Mouse (Mus musculus) left cerebral cortex, postnatal 14 days (tissue): Measurements from ENCODE around the gene Ndufc2. TPM values are rescaled to one million over a fixed set of nuclear protein-coding genes. Genes with fewer than 3 reads are reported as not detected.

ENCODE experiments used
- DNase-seq, 2 experiments: peaks; one replicate each; pipeline ENCODE4 v3.0.0; 2021 to 2022; ENCODE audit warnings: low spot score in 2 of 2, mixed read lengths in 1 of 2
- intact Hi-C: fragments of 180-260 bp; cut with DNase I; formaldehyde crosslinking; loops from one replicate; pipeline ENCODE4 v1.15.1; 2025
- total RNA-seq, 2 experiments: library from RNA; stranded (reverse); gene quantifications; 2 replicates each; pipeline ENCODE4 v1.2.3; 2021

Ndufc2 gene
- total RNA-seq, 2 experiments from 2014 or later = 242 to 265 TPM

DNA sequence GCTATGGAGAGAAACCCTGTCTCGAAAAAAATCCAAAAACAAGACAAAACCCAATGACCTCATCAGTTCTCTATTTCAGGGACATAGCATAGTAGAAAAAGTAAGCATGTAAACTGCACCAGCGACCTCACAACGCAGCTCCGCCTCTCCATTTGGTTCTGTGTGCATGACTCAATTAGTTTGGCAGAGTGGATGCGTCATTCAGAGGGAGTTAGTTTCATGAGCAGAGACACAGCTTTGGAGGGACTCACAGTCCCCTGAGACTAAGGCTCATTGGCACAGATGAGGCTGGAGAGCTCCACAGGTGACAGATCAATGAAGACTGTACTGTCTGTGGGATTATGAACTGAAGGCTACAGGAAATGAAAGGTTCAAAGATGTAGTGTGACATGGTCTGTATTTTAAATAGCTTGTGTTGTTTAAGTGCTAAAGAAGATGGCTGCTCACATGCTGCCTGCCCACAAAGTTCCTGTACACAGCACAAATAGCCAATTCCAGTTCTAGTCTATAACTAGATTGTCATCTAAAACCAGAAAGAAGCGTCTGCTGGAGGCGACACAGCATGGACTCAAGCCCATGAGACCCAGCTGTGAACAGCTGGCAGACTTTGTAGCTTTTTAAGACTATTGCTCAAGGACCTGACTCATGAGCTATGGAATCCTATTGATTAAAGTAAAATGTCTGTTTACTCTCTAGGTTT is 13.5 kb upstream of the Ndufc2 start:
- no peak for DNase-seq
- intact Hi-C loops = loop anchor here (2.0 kb wide), 1 partner anchor 41 kb away; no protein-coding TSS in a partner anchor

DNA sequence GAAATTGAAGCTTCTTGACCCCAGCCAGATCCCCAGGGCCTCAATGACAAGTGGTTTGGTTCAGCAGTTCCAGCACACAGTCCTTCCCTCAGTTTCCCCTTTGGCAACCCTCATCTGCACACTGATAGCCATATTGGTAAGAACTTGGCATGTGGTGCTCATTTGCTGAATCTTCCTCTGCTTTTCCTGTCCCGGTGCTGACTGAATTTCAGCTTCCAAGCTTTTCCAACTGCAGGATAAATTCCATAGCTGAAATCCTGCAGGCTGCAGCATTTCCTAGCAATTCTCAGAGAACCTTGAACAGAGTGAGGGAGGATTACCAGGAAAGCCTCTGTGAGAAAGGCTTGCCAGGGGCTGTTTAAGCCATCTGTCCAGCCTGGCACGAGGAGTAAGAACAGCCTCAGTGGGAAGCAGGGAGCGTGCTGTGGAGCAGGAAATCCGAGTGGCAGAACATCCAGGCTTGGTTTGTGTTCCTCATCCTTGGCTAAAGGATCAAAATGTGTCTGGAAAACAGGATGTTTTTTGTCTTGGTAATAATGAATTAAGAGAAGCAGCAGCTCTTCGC is 12.9 kb upstream of the Ndufc2 start:
- DNase-seq = peak; percentile 81 to 87
- intact Hi-C loops = loop anchor here (2.0 kb wide), 1 partner anchor 42 kb away; no protein-coding TSS in a partner anchor

DNA sequence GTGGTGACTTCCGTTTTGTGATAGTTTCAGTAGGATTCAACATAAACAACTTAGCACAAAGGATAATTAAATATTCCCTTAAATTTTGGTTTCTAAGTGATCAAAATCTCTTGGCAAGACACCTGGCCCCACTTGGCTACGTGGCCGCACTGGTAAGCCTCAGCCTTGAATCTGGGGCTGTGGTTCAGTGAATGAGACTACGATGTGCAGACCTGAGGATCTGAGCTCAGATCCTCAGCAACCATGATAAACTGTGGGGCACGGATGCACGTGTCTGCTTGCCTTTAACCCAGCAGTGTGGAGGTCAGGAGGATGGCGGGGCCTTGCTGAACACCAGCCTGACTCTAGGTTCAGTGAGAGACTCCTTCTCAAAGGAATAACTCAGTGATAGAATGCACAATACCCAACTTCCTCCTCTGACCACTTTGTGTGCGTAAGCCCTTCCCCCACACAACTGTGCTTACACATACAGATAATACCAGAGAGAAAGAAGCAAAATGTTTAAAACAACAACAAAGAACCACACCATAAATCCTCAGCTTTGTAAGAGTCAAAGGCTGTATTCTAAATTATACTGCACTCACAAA is 12.1 kb upstream of the Ndufc2 start:
- no peak for DNase-seq
- intact Hi-C loops = loop anchor here (2.0 kb wide), 1 partner anchor 43 kb away; no protein-coding TSS in a partner anchor

DNA sequence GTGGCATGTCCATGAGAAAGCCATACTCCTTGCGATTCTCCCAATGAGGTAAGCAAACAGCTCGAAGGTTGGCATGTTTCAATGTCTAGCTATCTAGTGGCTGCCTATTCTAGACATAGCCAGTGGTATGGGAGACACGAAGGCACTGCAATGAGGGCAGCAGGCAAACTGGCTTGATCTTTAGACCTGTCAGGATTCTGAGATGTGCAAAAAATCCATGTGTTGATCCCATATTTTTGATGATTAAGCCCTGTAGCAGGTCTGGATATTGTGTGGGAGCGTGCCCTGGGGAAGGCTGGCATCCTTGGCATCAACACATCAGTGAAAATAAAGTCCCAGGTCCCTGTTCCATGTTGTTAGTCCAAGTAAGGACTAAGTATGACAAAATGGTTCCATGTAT is 11.3 kb upstream of the Ndufc2 start:
- no peak for DNase-seq
- intact Hi-C loops = no loop called here

DNA sequence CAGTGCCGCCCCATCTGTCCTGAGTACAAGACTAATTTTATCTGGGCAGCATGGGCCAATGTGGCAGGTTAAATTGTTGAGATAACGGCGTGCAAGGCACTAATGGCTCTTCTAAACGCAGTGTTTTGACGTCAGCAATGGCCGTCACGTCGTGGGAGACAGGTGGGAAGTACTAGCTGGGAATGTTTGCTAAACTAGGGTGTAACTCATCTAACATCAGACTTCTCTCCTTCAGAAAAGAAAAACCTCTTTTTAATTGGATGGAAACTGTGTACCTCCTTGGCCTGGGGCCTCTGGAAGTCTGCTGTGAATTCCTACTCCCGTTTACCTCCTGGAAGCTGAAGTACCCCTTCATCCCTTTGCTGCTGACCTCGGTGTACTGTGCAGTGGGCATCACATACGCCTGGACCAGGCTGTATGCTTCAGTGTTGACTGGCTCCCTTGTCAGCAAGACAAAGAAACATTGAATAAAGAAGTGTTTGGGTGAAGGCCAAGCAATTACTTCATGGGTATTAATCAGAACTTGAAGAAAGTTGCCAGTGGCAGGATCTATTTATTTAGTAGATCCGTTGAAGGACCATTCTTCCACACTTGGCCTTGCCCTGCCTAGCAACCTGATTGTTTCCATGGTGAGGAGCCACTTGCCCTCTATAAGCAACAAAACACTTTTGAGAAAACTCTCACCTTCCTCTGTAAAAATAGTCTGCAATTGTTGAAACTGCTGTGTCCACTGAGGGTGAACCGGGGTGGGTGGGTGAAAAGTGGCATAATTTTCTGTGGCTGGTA is 8.3 kb upstream of the Ndufc2 start:
- intact Hi-C loops = no loop called here
- no peak for DNase-seq

DNA sequence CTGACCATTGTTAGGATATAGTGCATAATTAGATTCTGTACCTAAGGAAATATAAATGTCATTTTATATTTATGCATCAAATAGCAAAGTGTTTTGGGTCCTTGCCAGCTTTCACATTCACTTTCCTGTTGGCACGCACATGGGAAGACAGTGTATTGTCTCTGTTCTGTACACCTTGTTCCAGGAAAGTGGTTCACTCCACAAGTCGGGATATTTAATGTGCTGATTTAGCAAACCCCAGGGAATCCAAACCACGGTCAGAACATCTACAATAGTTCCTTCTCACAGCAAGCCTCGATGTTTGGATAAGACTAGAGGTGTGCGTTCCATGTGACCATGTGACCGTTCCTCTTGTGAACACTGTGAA is 7.7 kb upstream of the Ndufc2 start:
- intact Hi-C loops = no loop called here
- no peak for DNase-seq

DNA sequence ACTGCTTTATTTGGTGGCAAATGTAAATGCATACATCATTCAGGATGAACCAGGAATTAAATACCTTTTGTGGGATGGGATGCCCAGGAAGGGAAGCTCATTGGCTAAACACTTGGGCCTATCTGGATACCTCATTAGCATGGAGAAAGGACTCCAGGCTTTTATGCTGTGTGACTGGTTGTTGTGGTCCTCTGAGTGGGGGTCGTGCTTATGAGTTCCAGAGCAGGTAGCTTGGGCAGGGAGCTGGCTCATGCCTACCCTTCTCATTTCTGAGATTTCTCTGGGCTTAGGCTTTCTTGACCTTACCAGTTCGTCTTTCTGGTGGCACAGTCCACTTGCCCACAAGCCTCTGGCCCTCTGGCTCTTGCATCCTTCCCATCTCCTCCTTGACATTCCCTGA is 5.4 kb upstream of the Ndufc2 start:
- DNase-seq = no peak
- intact Hi-C loops = no loop called here

DNA sequence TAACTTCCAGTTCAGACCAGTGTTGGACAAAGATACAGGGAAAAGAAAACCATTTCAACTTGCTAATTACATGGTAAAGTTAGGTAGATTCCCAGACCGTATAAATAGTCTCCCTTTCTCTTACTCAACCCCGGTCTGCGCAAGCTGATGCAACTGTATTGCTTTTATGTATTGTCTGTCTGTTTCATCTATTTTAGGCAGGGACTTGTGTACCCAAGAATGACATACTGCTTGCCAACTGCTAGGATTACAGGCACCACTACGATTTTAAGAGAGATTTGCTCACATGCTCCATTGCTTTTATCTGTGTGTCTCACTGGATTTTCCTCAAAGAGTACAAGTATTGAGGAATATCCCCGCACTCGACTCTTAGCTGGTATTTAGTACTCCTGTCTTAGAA is 860 bp upstream of the Ndufc2 start:
- no peak for DNase-seq
- intact Hi-C loops = no loop called here

DNA sequence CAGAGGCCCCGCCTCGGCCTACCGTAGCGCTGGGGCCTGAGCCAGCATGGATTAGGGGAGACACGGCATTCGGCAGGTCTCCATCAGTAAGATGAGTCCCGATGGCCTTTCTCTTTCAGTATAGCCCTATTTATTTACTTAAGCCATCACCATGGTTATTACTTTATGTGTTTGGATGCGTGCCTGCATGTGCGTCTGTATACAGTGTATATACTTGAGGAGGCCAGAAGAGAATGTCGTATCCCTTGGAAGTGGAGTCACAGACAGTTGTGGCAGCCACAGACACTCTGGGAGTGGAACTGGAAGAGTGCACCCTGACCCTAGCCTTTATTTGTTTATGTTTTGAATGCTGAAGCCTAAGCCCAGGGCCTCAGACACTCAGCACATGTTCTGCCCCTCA is 7.3 kb downstream of the Ndufc2 start:
- intact Hi-C loops = no loop called here
- DNase-seq = no peak

DNA sequence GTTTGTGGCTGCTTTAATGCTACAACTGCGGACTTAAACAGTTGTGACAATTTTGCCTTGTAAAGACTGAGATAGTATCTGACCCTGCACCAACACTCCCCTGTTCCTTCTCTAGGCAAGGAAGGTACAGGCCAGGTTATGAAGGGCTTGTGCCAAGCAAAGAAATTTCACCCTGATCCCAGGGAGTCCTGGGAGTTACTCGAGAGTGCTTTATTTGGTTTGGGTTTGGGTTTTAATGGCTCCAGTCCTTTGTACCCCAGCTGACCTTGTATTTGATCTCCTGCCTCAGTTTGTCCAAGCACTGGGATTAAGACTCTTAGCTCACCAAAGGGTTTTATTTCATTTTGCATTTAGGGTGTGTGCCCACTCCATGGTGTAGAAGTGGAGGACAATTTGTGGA is 11.3 kb downstream of the Ndufc2 start:
- no peak for DNase-seq
- intact Hi-C loops = no loop called here

DNA sequence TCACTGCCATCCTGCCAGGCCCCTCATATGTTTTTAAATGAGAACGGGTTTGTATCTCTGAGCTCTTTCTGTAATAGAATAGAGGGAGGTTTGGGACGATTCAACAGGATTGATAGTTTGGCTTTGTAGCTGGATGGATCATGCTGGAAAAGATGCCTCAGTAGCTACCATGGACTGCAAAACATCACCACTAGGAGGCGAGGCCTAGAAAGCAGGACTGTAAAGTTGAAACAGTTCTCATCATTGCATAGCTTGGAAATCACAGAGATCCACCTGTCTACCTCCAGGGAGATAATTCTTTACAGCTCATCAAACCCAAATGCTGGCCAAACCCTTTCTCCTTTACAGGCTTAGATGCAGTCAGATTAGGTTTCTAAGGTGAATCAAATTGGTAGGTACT is 11.8 kb downstream of the Ndufc2 start:
- intact Hi-C loops = no loop called here

DNA sequence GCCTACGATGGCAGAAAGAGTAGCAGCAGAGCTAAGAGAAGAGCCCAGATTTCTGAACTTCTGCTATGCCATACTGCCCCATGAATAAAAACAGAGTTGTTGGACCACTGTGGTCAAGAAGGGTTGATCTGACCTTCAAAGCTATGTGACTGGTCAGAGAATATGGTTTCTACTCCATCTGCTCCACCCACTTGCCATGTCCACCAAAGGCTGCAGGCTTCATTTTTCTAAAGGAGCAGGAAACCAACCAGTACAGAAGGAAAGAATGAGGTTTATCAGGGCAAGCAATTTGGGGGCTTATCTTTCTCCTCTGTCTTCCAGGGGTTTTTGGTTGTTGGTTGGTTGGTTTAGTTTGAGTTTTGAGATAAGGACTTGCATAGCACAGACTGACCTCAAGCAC is 14.2 kb downstream of the Ndufc2 start:
- intact Hi-C loops = no loop called here
- DNase-seq = no peak

More for the DNA sequence above, 11.8 kb downstream of the Ndufc2 start:
- no peak for DNase-seq

DNA sequence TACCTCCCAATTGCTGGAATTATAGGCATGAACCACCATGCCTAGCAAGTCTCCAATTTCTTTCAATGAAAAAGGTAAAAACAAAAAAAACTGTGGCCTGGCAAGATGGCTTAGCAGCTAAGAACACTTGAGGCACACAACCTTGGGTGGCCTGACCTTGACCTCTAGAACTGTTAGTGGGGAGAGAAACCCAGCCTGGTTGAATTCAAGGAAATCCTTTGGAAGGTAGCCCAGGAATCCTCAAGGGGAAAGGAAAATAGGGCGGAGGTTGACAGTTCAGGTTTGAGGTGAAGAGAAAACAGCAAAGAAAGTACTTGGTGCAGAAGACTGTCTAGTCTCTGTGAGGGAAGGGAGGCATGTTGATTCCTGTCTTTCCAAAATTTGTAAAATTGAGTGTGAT is 14.6 kb downstream of the Ndufc2 start:
- intact Hi-C loops = no loop called here
- DNase-seq = no peak

DNA sequence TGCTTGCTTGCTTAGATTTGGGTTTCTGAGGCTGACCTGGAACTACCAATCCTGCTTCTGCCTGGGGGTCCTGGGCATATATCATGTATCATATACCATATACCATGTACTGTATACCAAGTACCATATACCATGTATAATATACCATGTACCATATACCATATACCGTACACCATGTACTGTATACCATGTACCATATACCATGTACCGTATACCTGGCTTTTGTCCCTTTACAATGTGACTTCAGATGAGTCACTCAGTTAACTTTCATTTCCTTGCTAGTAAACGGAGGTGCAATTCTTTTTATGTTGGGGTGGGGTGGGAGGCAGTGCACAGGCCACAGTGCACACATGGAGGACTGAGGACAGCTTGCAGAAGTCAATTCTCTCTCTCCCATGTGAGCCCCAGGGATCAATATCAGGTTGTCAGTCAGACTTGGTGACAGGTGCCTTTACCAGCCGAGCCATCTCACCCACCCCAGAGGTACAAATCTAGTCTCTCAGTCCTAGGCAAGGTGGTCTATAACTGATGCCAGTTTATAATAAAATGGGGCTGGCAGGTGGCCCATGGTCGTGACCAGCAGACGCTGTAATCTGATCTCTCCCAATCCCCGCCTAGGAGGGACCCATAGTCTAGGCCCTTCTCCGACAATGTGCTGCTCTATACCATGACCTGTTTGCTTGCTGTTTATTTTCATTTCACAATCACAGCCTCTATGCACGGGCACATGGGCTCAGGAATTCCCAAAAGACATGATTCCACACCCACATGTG is 15.3 kb downstream of the Ndufc2 start:
- intact Hi-C loops = no loop called here
- no peak for DNase-seq

DNA sequence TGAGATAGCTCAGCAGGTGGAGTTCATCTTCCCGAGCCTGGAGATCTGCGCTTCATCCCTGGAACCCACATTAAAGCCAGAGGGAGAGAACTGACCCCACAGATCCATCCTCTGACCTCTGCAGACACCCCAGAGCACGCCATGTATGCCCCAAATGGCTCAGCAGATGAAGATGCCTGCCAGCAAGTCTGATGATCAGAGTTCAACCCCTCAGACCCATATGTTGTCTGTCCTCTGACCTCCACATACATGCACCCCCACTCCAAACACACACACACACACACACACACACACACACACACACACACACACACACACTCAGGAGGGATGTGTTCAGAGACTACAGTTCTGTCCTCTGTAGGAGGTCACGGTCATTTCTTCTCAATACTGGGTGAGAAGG is 16.7 kb downstream of the Ndufc2 start:
- intact Hi-C loops = no loop called here
- DNase-seq = no peak

DNA sequence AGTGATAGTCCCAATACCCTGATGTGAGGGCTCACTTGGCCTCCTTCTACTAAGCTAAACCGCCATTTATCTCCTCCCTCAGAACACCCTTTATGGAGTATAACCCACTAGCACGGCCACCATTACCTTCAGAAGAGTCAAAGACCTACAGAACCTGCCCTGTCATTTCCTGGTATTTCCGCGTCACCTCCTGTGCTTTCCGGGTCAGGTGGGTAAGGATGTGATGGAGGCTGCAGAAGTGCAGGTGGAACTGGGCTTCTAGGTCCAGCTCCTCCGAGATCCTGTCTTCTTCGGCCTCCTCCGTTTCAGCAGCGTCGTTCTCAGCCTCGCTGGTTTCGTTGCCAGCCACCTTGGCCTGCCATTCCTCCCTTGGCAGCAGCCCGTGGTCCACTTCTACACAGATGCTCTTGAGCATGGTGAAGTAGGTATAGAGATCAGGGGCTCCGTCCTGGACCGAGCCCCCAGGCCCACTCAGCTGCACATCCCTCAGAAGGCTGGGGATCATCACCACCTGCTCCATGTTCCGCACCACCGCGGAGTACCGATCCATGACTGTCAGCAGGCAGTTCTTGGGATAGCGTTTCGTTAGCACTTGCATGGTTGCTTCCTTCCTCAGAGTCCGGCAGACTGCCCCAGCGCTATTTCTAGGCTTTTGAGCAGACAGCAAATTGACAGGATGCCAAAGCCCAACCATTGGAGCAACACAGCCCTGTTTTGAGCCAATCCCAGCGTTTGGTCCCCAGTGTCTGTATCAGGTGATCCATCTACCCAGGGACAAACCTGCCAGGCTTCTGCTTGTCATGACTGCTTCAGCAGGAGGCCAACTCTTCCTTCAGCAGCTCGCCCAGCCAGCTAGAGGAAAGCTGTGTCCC is 17.3 kb downstream of the Ndufc2 start, which contains the start of gene Thrsp:
Gene Thrsp (minus strand): TSS at position 825 of the 872 bp plus-strand sequence.
- intact Hi-C loops = no loop called here
- DNase-seq = peak; percentile 78 to 89

DNA sequence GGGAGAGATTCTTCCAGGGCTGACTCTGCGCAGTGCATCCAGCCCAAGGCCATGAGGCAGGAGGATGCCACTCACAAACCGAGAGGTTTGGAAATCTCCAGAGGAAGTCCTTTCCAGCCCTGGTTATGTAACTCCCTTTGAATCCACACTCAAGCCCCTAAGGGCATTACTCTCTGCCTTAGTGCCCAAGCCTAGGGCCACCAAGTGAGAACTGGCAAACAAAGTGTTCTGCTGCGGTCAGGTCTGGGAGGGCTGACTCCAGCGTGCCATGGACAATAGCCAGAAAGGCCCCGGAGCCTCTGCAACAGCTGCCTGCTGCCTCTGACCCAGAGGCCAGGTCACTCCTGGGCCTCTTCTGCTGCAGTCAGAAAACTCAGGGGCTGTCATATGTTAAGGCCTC is 18.9 kb downstream of the Ndufc2 start:
- intact Hi-C loops = no loop called here
- no peak for DNase-seq

DNA sequence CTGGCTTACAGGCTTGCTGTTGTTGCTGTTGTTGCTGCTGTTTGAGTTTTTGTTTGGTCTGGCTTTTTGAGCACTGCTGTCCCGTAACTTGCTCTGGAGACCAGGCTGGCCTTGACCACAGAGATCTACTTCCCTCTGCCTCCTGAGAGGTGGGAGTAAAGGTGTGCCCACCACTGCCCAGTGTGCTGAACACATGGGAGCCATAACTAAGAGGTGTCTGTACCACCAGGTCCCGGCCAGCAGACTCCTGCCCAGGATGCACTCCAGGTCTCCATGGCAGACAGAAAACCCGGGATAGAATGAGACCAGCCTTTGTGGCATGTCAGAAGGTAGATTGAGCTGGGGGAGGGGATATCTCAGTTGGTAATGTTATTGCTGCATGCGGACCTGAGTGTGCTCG is 19.4 kb downstream of the Ndufc2 start:
- DNase-seq = no peak
- intact Hi-C loops = no loop called here

DNA sequence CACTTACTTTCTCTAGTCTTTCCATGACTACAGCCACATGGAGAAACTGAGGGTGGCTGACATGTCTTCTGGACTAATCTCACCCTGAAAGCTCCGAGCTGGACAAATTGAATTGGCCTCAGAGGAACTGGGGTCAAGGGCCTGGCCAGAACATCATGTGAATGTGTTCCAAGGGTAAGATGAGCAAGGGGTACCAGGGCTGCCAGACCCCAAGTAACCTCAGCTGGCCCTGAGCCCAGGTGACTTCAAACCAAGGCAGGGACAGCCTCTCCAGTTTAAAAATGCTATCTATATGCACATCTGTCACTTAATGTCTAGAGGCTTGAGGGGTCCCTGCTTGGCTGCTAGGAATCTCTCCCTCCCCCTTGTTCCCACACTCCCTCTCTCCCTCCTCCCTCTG is 20.6 kb downstream of the Ndufc2 start:
- no peak for DNase-seq
- intact Hi-C loops = loop anchor here (5.0 kb wide), 1 partner anchor 62 kb away; the partner anchor contains the start of gene Ints4
